15 mouse cellular contexts compared by ENCODE assay signal in the genomic region with DNA sequence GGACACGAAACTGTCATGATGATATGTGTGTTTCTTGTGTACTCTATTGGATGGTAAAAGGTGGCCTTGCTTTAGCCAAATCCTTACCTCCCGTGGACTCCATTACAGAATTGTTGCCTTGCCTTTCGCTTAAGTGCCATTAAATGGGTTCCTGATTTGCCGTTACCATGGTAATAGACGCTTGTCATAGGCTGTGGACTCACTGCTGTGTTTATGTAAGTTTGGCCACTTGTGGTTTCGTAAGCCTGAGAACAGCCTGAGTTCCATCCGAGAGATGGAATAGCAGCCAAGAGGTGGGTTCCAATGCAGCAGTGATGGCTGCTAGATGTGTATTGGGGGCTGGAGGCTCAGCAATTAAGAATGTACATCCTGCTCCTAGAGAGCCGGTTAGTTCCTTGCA.
DNase-seq lines count a peak whose midpoint lies in the region; ATAC-seq and TF ChIP-seq lines count a peak whose summit lies in the region.
"Had no signal": no experiment of that assay in that cellular context is flagged by ENCODE, and none has a peak within 500 bp of the region (broad histone marks: within the 10 kb centered on the region; RNA-seq: fewer than 3 reads in every experiment).

No protein-coding gene starts in this region.

- 75% methylated on average over 8 of the region's 8 CpGs for WGBS in midbrain, embryonic 12.5 days
- 71% methylated on average over 8 of the region's 8 CpGs for WGBS in midbrain, postnatal 0 days
- 34% methylated on average over 8 of the region's 8 CpGs for WGBS in forebrain, embryonic 14.5 days
- 55% methylated on average over 8 of the region's 8 CpGs for WGBS in lung, adult 2 months
- 49% methylated on average over 8 of the region's 8 CpGs for WGBS in neural tube, embryonic 14.5 days

- no peak overlapping the region for H3K9ac ChIP-seq in midbrain, embryonic 12.5 days (replicated peaks)
- no peak overlapping the region for H3K9ac ChIP-seq in midbrain, postnatal 0 days (replicated peaks; ENCODE audit: low read length, poor library complexity, severe bottlenecking)
- no peak overlapping the region for H3K9ac ChIP-seq in forebrain, embryonic 14.5 days (ENCODE audit: low read length)
- H3K9ac ChIP-seq in neural tube, embryonic 14.5 days (replicated peaks; ENCODE audit: low read depth, low read length) = no peak overlapping the region
- H3K9ac ChIP-seq: lung, embryonic 15.5 days had no signal

- H3K36me3 ChIP-seq in midbrain, embryonic 12.5 days = no peaks in the 10 kb centered on the region
- H3K36me3 ChIP-seq in midbrain, postnatal 0 days (ENCODE audit: insufficient read depth, low read length) = no peaks in the 10 kb centered on the region
- no peaks in the 10 kb centered on the region for H3K36me3 ChIP-seq in forebrain, embryonic 14.5 days (ENCODE audit: control insufficient read depth, insufficient read depth, low read length)
- H3K36me3 ChIP-seq in neural tube, embryonic 14.5 days (ENCODE audit: control insufficient read depth, insufficient read depth, low read length) = no peaks in the 10 kb centered on the region
- H3K36me3 ChIP-seq: lung, embryonic 15.5 days had no signal

- H3K4me2 ChIP-seq in midbrain, embryonic 12.5 days (replicated peaks) = no peak overlapping the region
- no peak overlapping the region for H3K4me2 ChIP-seq in midbrain, postnatal 0 days (ENCODE audit: low read depth, low read length, poor library complexity, severe bottlenecking)
- no peak overlapping the region for H3K4me2 ChIP-seq in forebrain, embryonic 14.5 days (ENCODE audit: low read length)
- H3K4me2 ChIP-seq in neural tube, embryonic 14.5 days (ENCODE audit: low read depth, low read length) = no peak overlapping the region
- H3K4me2 ChIP-seq: lung, embryonic 15.5 days had no signal

- H3K4me3 ChIP-seq in midbrain, embryonic 12.5 days = no peak overlapping the region
- H3K4me3 ChIP-seq in midbrain, postnatal 0 days (ENCODE audit: low read depth, low read length) = no peak overlapping the region
- no peak overlapping the region for H3K4me3 ChIP-seq in forebrain, embryonic 14.5 days (ENCODE audit: low read depth, low read length)
- H3K4me3 ChIP-seq in lung, adult 2 months (replicated peaks; ENCODE audit: extremely low read depth, low read depth, low read length) = no peak overlapping the region
- no peak overlapping the region for H3K4me3 ChIP-seq in neural tube, embryonic 14.5 days (ENCODE audit: low read depth, low read length)
- H3K4me3 ChIP-seq: lung, embryonic 15.5 days had no signal

- no peak overlapping the region for H3K27ac ChIP-seq in midbrain, embryonic 12.5 days (replicated peaks)
- H3K27ac ChIP-seq in midbrain, postnatal 0 days (ENCODE audit: low read depth, low read length) = no peak overlapping the region
- H3K27ac ChIP-seq in forebrain, embryonic 14.5 days (ENCODE audit: low read depth, low read length) = peak overlapping the region; percentile 89; the same call in 1 of the 2 replicates
- H3K27ac ChIP-seq in neural tube, embryonic 14.5 days (ENCODE audit: low read depth, low read length) = no peak overlapping the region
- H3K27ac ChIP-seq: hindbrain, postnatal 0 days; lung, embryonic 15.5 days had no signal

- TF ChIP-seq CTCF in midbrain, postnatal 0 days (IDR thresholded peaks at IDR 0.05) = no peak
- TF ChIP-seq CTCF in lung, adult 2 months (IDR thresholded peaks at IDR 0.05; ENCODE audit: insufficient read depth, low read length) = no peak

- no peak for TF ChIP-seq POLR2A in lung, adult 2 months (IDR thresholded peaks at IDR 0.05; ENCODE audit: borderline replicate concordance, extremely low read depth, low read depth, low read length)

- peaks cover 12% of the 10 kb centered on the region; the same call in 1 of the 2 replicates for H3K4me1 ChIP-seq in midbrain, embryonic 12.5 days
- H3K4me1 ChIP-seq in midbrain, postnatal 0 days (ENCODE audit: insufficient read depth, low read length) = peaks cover 3% of the 10 kb centered on the region; the same call in 1 of the 2 replicates
- peaks cover 15% of the 10 kb centered on the region for H3K4me1 ChIP-seq in forebrain, embryonic 14.5 days (ENCODE audit: control insufficient read depth, insufficient read depth, low read length)
- no peaks in the 10 kb centered on the region for H3K4me1 ChIP-seq in lung, adult 2 months (ENCODE audit: control insufficient read depth, insufficient read depth, low read length)
- H3K4me1 ChIP-seq in neural tube, embryonic 14.5 days (ENCODE audit: control insufficient read depth, insufficient read depth, low read length) = 0 out of 2 replicates have a peak, but pooled peaks cover 4% of the 10 kb centered on the region
- H3K4me1 ChIP-seq: lung, embryonic 15.5 days had no signal

- H3K9me3 ChIP-seq in midbrain, embryonic 12.5 days = no peaks in the 10 kb centered on the region
- no peaks in the 10 kb centered on the region for H3K9me3 ChIP-seq in midbrain, postnatal 0 days (ENCODE audit: low read length)
- H3K9me3 ChIP-seq in forebrain, embryonic 14.5 days (replicated peaks; ENCODE audit: control insufficient read depth, low read length) = no peaks in the 10 kb centered on the region; the same call in 1 of the 2 replicates
- no peaks in the 10 kb centered on the region for H3K9me3 ChIP-seq in neural tube, embryonic 14.5 days (ENCODE audit: control insufficient read depth, low read length)
- H3K9me3 ChIP-seq: lung, embryonic 15.5 days had no signal

- no peak for DNase-seq in midbrain, postnatal 0 days (ENCODE audit: low spot score)
- DNase-seq in forebrain, embryonic 14.5 days (ENCODE audit: low spot score) = peak; percentile 65
- DNase-seq in lung, adult 2 months = peak; percentile 24
- no peak for DNase-seq in urinary bladder, postnatal 10 days (ENCODE audit: low spot score)
- DNase-seq: adrenal gland, postnatal 10 days; cerebellum, adult 9-11 months; heart, adult 18-20 months; kidney, adult 9 months; thymus, postnatal 14 days had no signal

- ATAC-seq in midbrain, embryonic 12.5 days (ENCODE audit: low FRiP score, low read depth) = peak; percentile 43; the same call in 1 of the 2 replicates
- no peak for ATAC-seq in midbrain, postnatal 0 days (ENCODE audit: low FRiP score)
- ATAC-seq in forebrain, embryonic 14.5 days = peak; percentile 47
- peak; percentile 50 for ATAC-seq in neural tube, embryonic 14.5 days (ENCODE audit: low read depth)
- no peak for ATAC-seq in granulocyte monocyte progenitor cell, adult 5-6 weeks (replicated peaks; ENCODE audit: poor library complexity, severe bottlenecking)
- ATAC-seq: CD4-positive, CD25-positive, alpha-beta regulatory T cell, adult 4 months had no signal

- H3K27me3 ChIP-seq in midbrain, embryonic 12.5 days = no peaks in the 10 kb centered on the region
- H3K27me3 ChIP-seq in midbrain, postnatal 0 days (ENCODE audit: insufficient read depth, low read length) = no peaks in the 10 kb centered on the region
- H3K27me3 ChIP-seq in forebrain, embryonic 14.5 days (replicated peaks; ENCODE audit: control insufficient read depth, insufficient read depth, low read length) = no peaks in the 10 kb centered on the region
- H3K27me3 ChIP-seq in neural tube, embryonic 14.5 days (ENCODE audit: control insufficient read depth, insufficient read depth, low read length) = no peaks in the 10 kb centered on the region
- H3K27me3 ChIP-seq: lung, embryonic 15.5 days had no signal

Comparison
In these comparisons a context has a peak if more than half of its experiments do, and no peak if none do; other contexts are left out.
1. ATAC-seq: peak in midbrain, embryonic 12.5 days (single experiment), forebrain, embryonic 14.5 days (single experiment) and neural tube, embryonic 14.5 days (single experiment); none in midbrain, postnatal 0 days (single experiment) and granulocyte monocyte progenitor cell, adult 5-6 weeks (single experiment).
2. DNase-seq: peak in forebrain, embryonic 14.5 days (single experiment) and lung, adult 2 months (single experiment); none in midbrain, postnatal 0 days (single experiment) and urinary bladder, postnatal 10 days (single experiment).